Mouse (Mus musculus) heart, embryonic 10.5 days (tissue): ENCODE results near the gene Fam151b. TPM values are rescaled to one million over a fixed set of nuclear protein-coding genes. Genes with fewer than 3 reads are reported as not detected.

Source experiments
- DNase-seq: peaks from one replicate; pipeline ENCODE4 v3.0.0-alpha.2; 2017; ENCODE audit warnings: low spot score
- H3K27ac ChIP-seq: fragments of 300-500 bp; sonication (generic); 2 replicates; pipeline ENCODE4 v1.5.1; 2016; ENCODE audit warnings: mild to moderate bottlenecking
- H3K27me3 ChIP-seq: fragments of 300-500 bp; sonication (generic); 2 replicates; pipeline ENCODE4 v1.6.1; 2016; ENCODE audit warnings: mild to moderate bottlenecking; ENCODE audit not compliant: poor library complexity, insufficient read depth, severe bottlenecking
- H3K36me3 ChIP-seq: fragments of 300-500 bp; sonication (generic); 2 replicates; pipeline ENCODE4 v1.6.1; 2016; ENCODE audit warnings: mild to moderate bottlenecking, moderate library complexity
- H3K4me1 ChIP-seq: fragments of 300-500 bp; sonication (generic); 2 replicates; pipeline ENCODE4 v1.6.1; 2016; ENCODE audit warnings: mild to moderate bottlenecking
- H3K4me3 ChIP-seq: fragments of 300-500 bp; sonication (generic); 2 replicates; pipeline ENCODE4 v1.5.1; 2016; ENCODE audit warnings: mild to moderate bottlenecking, moderate library complexity
- H3K9me3 ChIP-seq: fragments of 300-500 bp; sonication (generic); 2 replicates; pipeline ENCODE4 v1.6.1; 2016; ENCODE audit warnings: mild to moderate bottlenecking, moderate library complexity
- WGBS: fragments of 180-500 bp; shearing (Covaris S2); methylation state at CpG from one replicate; pipeline ENCODE4 v1.1.7; 2016; 5-methylcytosine and 5-hydroxymethylcytosine counted together
- polyA plus RNA-seq: library from polyadenylated mRNA; unstranded; fragments of >200 nt; fragmentation: Nextera tagmentation; extraction: Ambion mirVana; gene quantifications from 2 replicates; pipeline ENCODE4 v1.2.1, GENCODE M21; 2016

Fam151b gene
- polyA plus RNA-seq, result not detected in 2 replicates

GRCm38 (mm10) chr13:92483852-92484463 is at the start of gene Fam151b:
Gene Fam151b, minus strand, starts transcription at chr13:92484015.
- 5% methylated on average over 19 of the region's 19 CpGs for whole genome bisulfite sequencing
- peak; percentile 98 for DNase-seq
- no peaks in the 10 kb centered on the region for H3K9me3 ChIP-seq
- H3K27me3 ChIP-seq, result no peaks in the 10 kb centered on the region
- H3K36me3 ChIP-seq, result 0 out of 2 replicates have a peak, but pooled peaks cover 7% of the 10 kb centered on the region
- H3K4me3 ChIP-seq, result peak within 1 kb of the TSS; percentile 56
- H3K4me1 ChIP-seq, result no peaks in the 10 kb centered on the region
- H3K27ac ChIP-seq, result peak within 1 kb of the TSS; percentile 85

DNA sequence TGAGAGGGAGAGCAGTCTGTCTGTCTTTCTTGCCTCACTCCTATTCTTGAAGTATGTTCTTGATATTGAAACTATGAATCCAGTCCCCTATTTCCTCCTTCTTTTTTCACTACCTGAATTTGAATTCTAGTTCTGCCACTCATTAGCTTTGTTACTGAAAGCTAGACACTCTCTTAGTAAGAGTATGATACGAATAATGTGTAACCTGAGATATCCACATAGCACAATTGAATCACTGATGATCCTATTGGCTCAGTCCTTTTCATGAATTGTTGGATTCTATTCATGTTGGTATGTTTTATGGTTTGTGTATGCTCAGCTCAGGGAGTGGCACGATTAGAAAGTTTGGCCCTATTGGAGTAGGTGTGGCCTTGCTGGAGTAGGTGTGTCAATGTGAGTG is 48.4 kb upstream of the Fam151b start:
- Histone ChIP-seq H3K36me3 (no peaks in the 10 kb centered on the region), H3K27ac (no peak overlapping the region), H3K4me3 (no peak overlapping the region), H3K27me3 (no peaks in the 10 kb centered on the region), H3K4me1 (peaks cover 7% of the 10 kb centered on the region; the same call in 1 of the 2 replicates), H3K9me3 (no peaks in the 10 kb centered on the region)
- DNase-seq, result no peak
- 97% methylated on average over 2 of the region's 2 CpGs for WGBS

GRCm38 (mm10) chr13:92531237-92531636 is 47.4 kb upstream of the Fam151b start:
- Histone ChIP-seq H3K9me3 (no peaks in the 10 kb centered on the region), H3K27ac (peak overlapping the region; percentile 97), H3K27me3 (no peaks in the 10 kb centered on the region), H3K36me3 (0 out of 2 replicates have a peak, but pooled peaks cover 4% of the 10 kb centered on the region), H3K4me1 (peaks cover 7% of the 10 kb centered on the region; the same call in 1 of the 2 replicates), H3K4me3 (peak overlapping the region; percentile 76)
- WGBS, result 5% methylated on average over 15 of the region's 15 CpGs
- DNase-seq, result no peak

- 0 out of 2 replicates have a peak, but pooled peaks cover 4% of the 10 kb centered on the region for H3K36me3 ChIP-seq
- WGBS, result under 1% methylated on average over 46 of the region's 46 CpGs
- H3K9me3 ChIP-seq, result no peaks in the 10 kb centered on the region
- H3K4me3 ChIP-seq, result peak within 1 kb of the TSS; percentile 76
- peaks cover 7% of the 10 kb centered on the region; the same call in 1 of the 2 replicates for H3K4me1 ChIP-seq
- DNase-seq, result peak; percentile 98
- H3K27ac ChIP-seq, result peak within 1 kb of the TSS; percentile 97
- no peaks in the 10 kb centered on the region for H3K27me3 ChIP-seq
These were observed 47.0 kb upstream of the Fam151b start, which contains the start of gene Zfyve16 for GRCm38 (mm10) chr13:92530721-92531211. Gene Zfyve16, minus strand, starts transcription at chr13:92530868.

- Histone ChIP-seq H3K27ac (peak overlapping the region; percentile 97), H3K27me3 (no peaks in the 10 kb centered on the region), H3K36me3 (0 out of 2 replicates have a peak, but pooled peaks cover 4% of the 10 kb centered on the region), H3K4me3 (peak overlapping the region; percentile 76), H3K9me3 (no peaks in the 10 kb centered on the region), H3K4me1 (peaks cover 7% of the 10 kb centered on the region; the same call in 1 of the 2 replicates)
- DNase-seq, result no peak
- WGBS, result 4% methylated on average over 46 of the region's 47 CpGs
These were observed 46.3 kb upstream of the Fam151b start for GRCm38 (mm10) chr13:92529828-92530720.

- peaks cover 46% of the 10 kb centered on the region for H3K36me3 ChIP-seq
- 75% methylated on average over 5 of the region's 5 CpGs for WGBS
- no peak overlapping the region for H3K4me3 ChIP-seq
- no peak overlapping the region for H3K27ac ChIP-seq
- DNase-seq, result no peak
- no peaks in the 10 kb centered on the region for H3K27me3 ChIP-seq
- no peaks in the 10 kb centered on the region for H3K4me1 ChIP-seq
- H3K9me3 ChIP-seq, result no peaks in the 10 kb centered on the region
These were observed 39.5 kb upstream of the Fam151b start for GRCm38 (mm10) chr13:92523178-92523813.

DNA sequence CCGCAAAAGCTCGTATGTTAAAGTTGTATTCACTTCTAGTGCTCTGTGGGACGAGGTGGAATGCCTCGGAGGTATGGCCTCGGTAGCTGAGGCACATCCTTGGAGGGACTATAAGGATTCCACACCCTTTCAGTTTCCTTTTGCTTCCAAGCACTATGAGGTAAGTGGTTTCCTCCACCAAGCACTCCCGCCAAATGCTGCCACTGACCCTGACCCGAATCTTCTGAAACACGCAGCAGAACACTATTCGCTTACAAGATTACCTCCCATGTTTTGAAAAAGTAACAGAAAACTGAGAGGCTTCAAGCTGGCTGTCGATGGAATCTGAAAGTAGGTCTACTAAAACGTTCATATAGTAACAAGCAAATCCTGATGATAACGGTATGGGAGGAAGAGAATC is 21.1 kb upstream of the Fam151b start:
- no peak for DNase-seq
- Histone ChIP-seq H3K4me3 (no peak overlapping the region), H3K27ac (no peak overlapping the region), H3K36me3 (peaks cover 53% of the 10 kb centered on the region), H3K4me1 (no peaks in the 10 kb centered on the region), H3K9me3 (no peaks in the 10 kb centered on the region), H3K27me3 (no peaks in the 10 kb centered on the region)
- WGBS, result 85% methylated on average over 12 of the region's 12 CpGs

GRCm38 (mm10) chr13:92491923-92492322 is 8.1 kb upstream of the Fam151b start:
- no peak for DNase-seq
- no peaks in the 10 kb centered on the region for H3K9me3 ChIP-seq
- no peak overlapping the region for H3K4me3 ChIP-seq
- 96% methylated on average over 1 of the region's 1 CpGs for WGBS
- H3K27ac ChIP-seq, result no peak overlapping the region
- H3K27me3 ChIP-seq, result no peaks in the 10 kb centered on the region
- no peaks in the 10 kb centered on the region for H3K4me1 ChIP-seq
- peaks cover 40% of the 10 kb centered on the region for H3K36me3 ChIP-seq

GRCm38 (mm10) chr13:92490817-92491216 is 7.0 kb upstream of the Fam151b start:
- no peaks in the 10 kb centered on the region for H3K27me3 ChIP-seq
- no peaks in the 10 kb centered on the region for H3K4me1 ChIP-seq
- H3K27ac ChIP-seq, result no peak overlapping the region
- no peaks in the 10 kb centered on the region for H3K9me3 ChIP-seq
- no peak overlapping the region for H3K4me3 ChIP-seq
- DNase-seq, result no peak
- WGBS, result 85% methylated on average over 4 of the region's 4 CpGs
- H3K36me3 ChIP-seq, result peaks cover 44% of the 10 kb centered on the region

GRCm38 (mm10) chr13:92483348-92483747 is 467 bp downstream of the Fam151b start:
- 0 out of 2 replicates have a peak, but pooled peaks cover 6% of the 10 kb centered on the region for H3K36me3 ChIP-seq
- DNase-seq, result peak; percentile 83
- 0 out of 2 replicates have a peak overlapping the region, but pooled peaks have one; percentile 85 for H3K27ac ChIP-seq
- 6% methylated on average over 3 of the region's 3 CpGs for WGBS
- peak overlapping the region; percentile 56 for H3K4me3 ChIP-seq
- H3K9me3 ChIP-seq, result no peaks in the 10 kb centered on the region
- H3K4me1 ChIP-seq, result no peaks in the 10 kb centered on the region
- H3K27me3 ChIP-seq, result no peaks in the 10 kb centered on the region

DNA sequence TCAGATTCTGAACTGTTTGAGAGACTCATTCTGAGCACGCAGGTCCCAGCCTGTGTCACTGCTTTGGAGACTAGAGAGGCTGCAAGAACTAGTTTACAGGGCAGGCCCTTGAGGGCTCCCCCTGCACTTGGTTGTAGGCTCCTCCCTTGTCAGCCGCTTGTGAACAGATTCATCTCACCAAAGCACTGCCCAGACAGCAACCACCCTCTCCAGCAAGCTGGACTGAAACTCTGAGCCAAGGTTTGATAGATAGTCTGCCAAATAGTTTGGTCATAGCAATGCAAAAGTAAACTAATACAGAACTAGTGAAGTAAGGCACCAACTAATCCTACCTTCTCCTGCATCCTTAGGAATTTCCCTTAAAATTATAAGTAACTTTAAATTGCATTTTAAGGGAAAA is 13.7 kb downstream of the Fam151b start:
- WGBS, result 58% methylated on average over 2 of the region's 2 CpGs
- Histone ChIP-seq H3K27me3 (no peaks in the 10 kb centered on the region), H3K9me3 (no peaks in the 10 kb centered on the region), H3K4me3 (no peak overlapping the region), H3K27ac (no peak overlapping the region), H3K36me3 (no peaks in the 10 kb centered on the region), H3K4me1 (no peaks in the 10 kb centered on the region)
- DNase-seq, result no peak

GRCm38 (mm10) chr13:92469381-92469780 is 14.4 kb downstream of the Fam151b start:
- 79% methylated on average over 2 of the region's 2 CpGs for WGBS
- H3K36me3 ChIP-seq, result no peaks in the 10 kb centered on the region
- no peaks in the 10 kb centered on the region for H3K27me3 ChIP-seq
- no peaks in the 10 kb centered on the region for H3K4me1 ChIP-seq
- H3K27ac ChIP-seq, result no peak overlapping the region
- no peak for DNase-seq
- H3K4me3 ChIP-seq, result no peak overlapping the region
- no peaks in the 10 kb centered on the region for H3K9me3 ChIP-seq
